Mouse (Mus musculus): ENCODE measurements at regions not wholly inside any gene's neighbourhood (a gene's known extent, or its start where the extent isn't known, plus 50 kb on each side); places are given as distances from the start of the nearest gene placed in this dataset.

DNA sequence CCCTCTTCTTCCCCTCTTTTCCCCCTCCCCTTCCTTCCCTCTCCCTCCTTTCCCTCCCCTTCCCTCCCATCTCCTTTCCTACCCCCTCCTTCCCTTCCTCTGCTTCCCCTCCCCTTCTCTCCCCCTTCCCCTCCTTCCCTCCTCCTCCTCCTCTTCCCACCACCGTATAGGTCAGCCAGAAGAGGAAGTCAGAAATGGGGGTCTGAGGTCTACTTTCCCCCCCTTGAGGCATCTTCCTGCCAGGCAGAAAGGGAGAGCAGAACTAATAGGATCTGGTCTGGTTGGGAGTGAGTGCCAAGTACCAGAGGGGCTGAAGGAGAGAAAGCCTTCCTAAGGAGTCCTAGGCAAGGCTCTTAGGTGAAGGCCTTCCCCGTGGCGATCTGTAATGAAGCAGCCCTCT, 114.8 kb upstream of the Kcng1 start:
- TF ChIP-seq POLR2A (IDR thresholded peaks at IDR 0.05; ENCODE audit: low read depth, low read length) (no peak), CTCF (IDR thresholded peaks at IDR 0.05; ENCODE audit: extremely low read depth, insufficient read length, insufficient replicate concordance, low read depth, low read length) (no peak)

Data from small intestine, adult 2 months (tissue).